Mouse (Mus musculus) CH12.LX (cell line): Measurements from ENCODE around the gene Pcdh10.

Experiments
- BHLHE40 ChIP-seq: IDR thresholded peaks from 2 replicates; pipeline ENCODE4 v1.6.1; 2011; ENCODE audit warnings: mild to moderate bottlenecking, low read depth, low read length, improper control_type of control experiment
- CTCF ChIP-seq, 2 experiments: IDR thresholded peaks in 1 of 2; conservative IDR thresholded peaks in 1 of 2; 2 replicates each; pipeline ENCODE4 v1.5.1; 2011 to 2012; ENCODE audit warnings: low read depth in 2 of 2, low read length in 2 of 2, improper control_type of control experiment in 1 of 2, inconsistent platforms in 1 of 2, mild to moderate bottlenecking in 1 of 2, moderate library complexity in 1 of 2
- ELF1 ChIP-seq: IDR thresholded peaks from 2 replicates; pipeline ENCODE4 v1.6.1; 2014; ENCODE audit warnings: low read depth, mild to moderate bottlenecking, inconsistent platforms, low read length, improper control_type of control experiment
- KAT2A ChIP-seq: IDR thresholded peaks from 2 replicates; pipeline ENCODE4 v1.6.1; 2012; ENCODE audit warnings: low read length, improper control_type of control experiment, inconsistent platforms; ENCODE audit not compliant: insufficient replicate concordance
- MAX ChIP-seq: IDR thresholded peaks from 2 replicates; pipeline ENCODE4 v1.6.1; 2011; ENCODE audit warnings: low read length, improper control_type of control experiment
- NELFE ChIP-seq: IDR thresholded peaks from 2 replicates; pipeline ENCODE4 v1.6.1; 2011; ENCODE audit warnings: low read depth, low read length, improper control_type of control experiment
- NRF1 ChIP-seq: IDR thresholded peaks from 2 replicates; pipeline ENCODE4 v1.6.1; 2014; ENCODE audit warnings: low read depth, mild to moderate bottlenecking, inconsistent platforms, low read length, improper control_type of control experiment, moderate library complexity
- SIN3A ChIP-seq: IDR thresholded peaks from 2 replicates; pipeline ENCODE4 v1.6.1; 2012; ENCODE audit warnings: low read length, improper control_type of control experiment, inconsistent platforms
- TCF12 ChIP-seq: IDR thresholded peaks from 2 replicates; pipeline ENCODE4 v1.6.1; 2014; ENCODE audit warnings: low read depth, mild to moderate bottlenecking, inconsistent platforms, low read length, improper control_type of control experiment
- UBTF ChIP-seq: IDR thresholded peaks from 2 replicates; pipeline ENCODE4 v1.6.1; 2012; ENCODE audit warnings: low read depth, mild to moderate bottlenecking, inconsistent platforms, low read length, improper control_type of control experiment, moderate library complexity
- USF2 ChIP-seq: conservative IDR thresholded peaks from 2 replicates; pipeline ENCODE4 v1.6.1; 2011; ENCODE audit warnings: low read depth, low read length, improper control_type of control experiment
- ZC3H11A ChIP-seq: IDR thresholded peaks from 2 replicates; pipeline ENCODE4 v1.6.1; 2012; ENCODE audit warnings: low read depth, mild to moderate bottlenecking, inconsistent platforms, low read length, improper control_type of control experiment

DNA sequence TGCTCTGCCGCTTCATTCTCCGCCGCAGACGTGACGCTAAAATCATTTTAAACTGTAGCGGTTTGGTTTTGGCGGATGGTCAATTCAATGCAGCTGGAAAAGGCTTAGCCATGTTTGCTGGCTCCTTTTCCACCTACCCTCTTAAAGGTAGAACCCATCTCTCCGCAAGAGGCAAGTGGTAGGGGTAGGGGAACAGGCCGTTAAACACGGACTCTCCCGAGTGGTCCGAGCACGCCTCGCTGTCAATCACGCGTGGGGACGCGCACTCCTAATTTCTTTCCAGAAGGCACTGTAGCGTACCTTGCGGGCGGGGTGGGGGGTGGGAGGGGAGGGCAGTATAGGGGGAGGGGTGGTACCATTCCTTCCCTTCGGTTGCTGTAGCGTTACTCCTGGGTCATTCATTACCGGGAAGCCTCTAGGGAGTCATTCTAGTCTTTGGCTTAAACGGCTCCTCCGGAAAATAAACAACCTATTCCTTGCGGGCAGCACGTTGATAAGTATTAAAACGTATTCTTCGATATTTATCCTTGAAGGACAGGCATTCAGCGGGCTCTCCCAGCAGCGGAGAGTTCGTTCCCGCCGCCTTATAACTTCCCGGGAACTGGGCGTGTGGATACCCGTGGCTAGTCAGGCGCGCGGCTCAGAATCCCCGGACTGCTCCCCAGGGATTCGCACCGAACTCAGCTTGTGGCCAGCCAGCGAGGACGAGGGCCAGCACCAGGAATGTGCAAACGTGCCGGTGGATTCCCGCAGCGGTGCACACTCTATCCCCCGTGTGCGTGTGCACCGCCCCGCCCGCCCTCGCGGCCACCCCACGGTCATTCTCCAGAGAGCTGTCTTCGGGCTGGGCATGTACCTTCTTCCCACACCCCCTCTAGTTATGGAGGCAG is 1.5 kb upstream of the Pcdh10 start:
- no peak for TF ChIP-seq SIN3A
- no peak for TF ChIP-seq CTCF (conservative IDR thresholded peaks at IDR 0.05 in 1 of 2, IDR thresholded peaks at IDR 0.05 in 1 of 2; ENCODE audit: low read depth in 2 of 2, low read length in 2 of 2)
- no peak for TF ChIP-seq MAX
- TF ChIP-seq NRF1: no peak
- no peak for TF ChIP-seq BHLHE40
- no peak for TF ChIP-seq NELFE
- no peak for TF ChIP-seq USF2
- no peak for TF ChIP-seq TCF12
- no peak for TF ChIP-seq UBTF
- TF ChIP-seq ZC3H11A: no peak
- no peak for TF ChIP-seq KAT2A
- no peak for TF ChIP-seq ELF1
